In genomic region chr16:37338177-37338576, GRCm38 (mm10) we compare ENCODE assay signal across 28 mouse cellular contexts. TPM values are rescaled to one million over a fixed set of nuclear protein-coding genes. Genes with fewer than 3 reads are reported as not detected.
DNase-seq lines count a peak whose midpoint lies in the region; TF ChIP-seq lines count a peak whose summit lies in the region.
"Had no signal": no experiment of that assay in that cellular context is flagged by ENCODE, and none has a peak within 500 bp of the region (broad histone marks: within the 10 kb centered on the region; RNA-seq: fewer than 3 reads in every experiment).

No protein-coding gene starts in this region.

- H3K27me3 ChIP-seq in cerebellum, adult 2 months (ENCODE audit: control insufficient read depth, insufficient read depth, low read length) = no peaks in the 10 kb centered on the region
- H3K27me3 ChIP-seq: embryonic facial prominence, embryonic 13.5 days; forebrain, embryonic 12.5 days; forebrain, embryonic 15.5 days; heart, embryonic 12.5 days; heart, embryonic 15.5 days; hindbrain, embryonic 13.5 days; intestine, embryonic 15.5 days had no signal

- peaks cover 10% of the 10 kb centered on the region; the same call in 1 of the 2 replicates for H3K4me1 ChIP-seq in cerebellum, adult 2 months (ENCODE audit: control insufficient read depth, insufficient read depth, low read length)
- H3K4me1 ChIP-seq: embryonic facial prominence, embryonic 10.5 days; embryonic facial prominence, embryonic 13.5 days; forebrain, embryonic 12.5 days; forebrain, embryonic 15.5 days; heart, embryonic 12.5 days; heart, embryonic 15.5 days; hindbrain, embryonic 10.5 days; hindbrain, embryonic 13.5 days; intestine, embryonic 15.5 days had no signal

- H3K4me3 ChIP-seq in cerebellum, adult 2 months (replicated peaks; ENCODE audit: insufficient read depth, low read depth, low read length) = no peak overlapping the region
- H3K4me3 ChIP-seq: embryonic facial prominence, embryonic 10.5 days; embryonic facial prominence, embryonic 13.5 days; erythroblast, embryonic 14.5 days; forebrain, embryonic 12.5 days; forebrain, embryonic 15.5 days; heart, embryonic 12.5 days; heart, embryonic 15.5 days; hindbrain, embryonic 10.5 days; hindbrain, embryonic 13.5 days; intestine, embryonic 15.5 days had no signal

- 8% methylated on average over 1 of the region's 1 CpGs for WGBS in cerebellum, adult 2 months

- peak overlapping the region; percentile 50 for H3K27ac ChIP-seq in cerebellum, adult 2 months (ENCODE audit: insufficient read depth, low read length)
- H3K27ac ChIP-seq: embryonic facial prominence, embryonic 10.5 days; embryonic facial prominence, embryonic 13.5 days; forebrain, embryonic 12.5 days; forebrain, embryonic 15.5 days; heart, embryonic 15.5 days; hindbrain, embryonic 10.5 days; hindbrain, embryonic 13.5 days; intestine, embryonic 15.5 days had no signal

- DNase-seq in cerebellum, adult 18-20 months = peak; percentile 41 to 58
- no peak for DNase-seq in cerebellum, postnatal 36 days
- peak in 1 of 2 experiments; percentile 77 for DNase-seq in cerebellum, adult 2 months
- DNase-seq in cerebellum, adult 9-10 months = peak; percentile 73
- no peak for DNase-seq in testis, postnatal 14 days (ENCODE audit: low spot score)
- DNase-seq in adrenal gland, postnatal 25 days = no peak
- DNase-seq: adrenal gland, adult 2 months; adrenal gland, postnatal 14 days; embryo, embryonic 11 days; gastrocnemius, postnatal 25 days; heart, adult 18-20 months; heart, postnatal 10 days; heart, postnatal 36 days; kidney, adult 11 months; kidney, adult 8-10 months had no signal

- TF ChIP-seq CTCF in cerebellum, adult 2 months (IDR thresholded peaks at IDR 0.05; ENCODE audit: borderline replicate concordance, insufficient read depth, low read depth, low read length) = no peak

- no peak for TF ChIP-seq POLR2A in cerebellum, adult 2 months (IDR thresholded peaks at IDR 0.05; ENCODE audit: borderline replicate concordance, insufficient read depth, low read length)

RNA-seq across cellular contexts. Expression of gene Stxbp5l, which starts 46.6 kb away (rescaled TPM):
- 20.0 and 25.4 TPM in 2 replicates for polyA plus RNA-seq in cerebellum, adult 2 months (2012; rRNA removed)
- 4.9 and 5.0 TPM in 2 replicates for total RNA-seq in adrenal gland, postnatal 25 days (2021)
- total RNA-seq: heart, adult 18-20 months; heart, postnatal 36 days; MEL had no signal
- polyA plus RNA-seq: C2C12; erythroblast, embryonic 14.5 days; gonadal fat pad, adult 2 months had no signal

Comparison
In these comparisons a context has a peak if more than half of its experiments do, and no peak if none do; other contexts are left out.
1. DNase-seq: peak in cerebellum, adult 18-20 months (2 of 2) and cerebellum, adult 9-10 months (single experiment); none in cerebellum, postnatal 36 days (0 of 2), testis, postnatal 14 days (single experiment) and adrenal gland, postnatal 25 days (single experiment).